Mouse (Mus musculus) hindbrain, embryonic 12.5 days (tissue): ENCODE results near the gene Cd5. TPM values are rescaled to one million over a fixed set of nuclear protein-coding genes. Genes with fewer than 3 reads are reported as not detected.

ENCODE experiments used
- ATAC-seq: fragments of 200-750 bp; cut with Nextera tagmentation; 2 replicates; pipeline ENCODE4 v1.8.0; 2017; ENCODE audit warnings: moderate TSS enrichment; ENCODE audit not compliant: low FRiP score
- H3K27ac ChIP-seq: fragments of 300-500 bp; sonication (generic); 2 replicates; pipeline ENCODE4 v1.5.1; 2016; ENCODE audit warnings: mild to moderate bottlenecking
- H3K27me3 ChIP-seq: fragments of 300-500 bp; sonication (generic); 2 replicates; pipeline ENCODE4 v1.6.1; 2016; ENCODE audit warnings: mild to moderate bottlenecking
- H3K36me3 ChIP-seq: fragments of 300-500 bp; sonication (generic); 2 replicates; pipeline ENCODE4 v1.6.1; 2016; ENCODE audit warnings: mild to moderate bottlenecking
- H3K4me1 ChIP-seq: fragments of 300-500 bp; sonication (generic); 2 replicates; pipeline ENCODE4 v1.6.1; 2016
- H3K4me2 ChIP-seq: fragments of 300-500 bp; sonication (generic); replicated peaks from 2 replicates; pipeline ENCODE4 v1.6.1; 2016; ENCODE audit warnings: mild to moderate bottlenecking
- H3K4me3 ChIP-seq: fragments of 300-500 bp; sonication (generic); 2 replicates; pipeline ENCODE4 v1.5.1; 2016; ENCODE audit warnings: mild to moderate bottlenecking
- H3K9ac ChIP-seq: fragments of 300-500 bp; sonication (generic); 2 replicates; pipeline ENCODE4 v1.6.1; 2016; ENCODE audit warnings: mild to moderate bottlenecking, moderate library complexity
- H3K9me3 ChIP-seq: fragments of 300-500 bp; sonication (generic); replicated peaks from 2 replicates; pipeline ENCODE4 v1.6.1; 2016; ENCODE audit warnings: mild to moderate bottlenecking
- WGBS: fragments of 180-500 bp; shearing (Covaris S2); methylation state at CpG from one replicate; pipeline ENCODE4 v1.1.7; 2016; 5-methylcytosine and 5-hydroxymethylcytosine counted together
- polyA plus RNA-seq: library from polyadenylated mRNA; unstranded; fragments of >200 nt; fragmentation: Nextera tagmentation; extraction: Ambion mirVana; gene quantifications from 2 replicates; pipeline ENCODE4 v1.2.1, GENCODE M21; 2016

Gene Cd5
- polyA plus RNA-seq, 1 experiment from 2014 or later = 0.17 TPM

DNA sequence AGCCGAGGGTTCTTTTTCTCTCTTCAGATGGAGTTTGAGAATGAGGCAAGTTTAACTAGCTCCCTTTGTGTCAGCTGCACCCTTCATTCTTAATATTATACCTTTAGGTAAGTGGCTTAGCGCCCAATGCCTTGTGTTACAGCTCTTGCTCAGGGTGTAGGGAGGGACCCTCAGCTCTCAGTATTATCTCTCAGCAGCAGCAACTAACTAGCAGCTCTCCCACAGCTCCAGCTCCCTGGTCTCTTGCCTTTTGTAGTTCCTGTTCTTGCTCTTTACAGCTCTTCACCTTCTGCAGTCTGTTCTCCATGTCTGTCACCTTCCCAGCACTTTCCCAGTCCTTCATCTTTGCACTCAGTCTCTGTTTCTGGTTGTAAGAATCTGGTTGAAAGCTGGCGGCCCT is 47.1 kb downstream of the Cd5 start:
- H3K4me1 ChIP-seq = peaks cover 43% of the 10 kb centered on the region
- H3K4me2 ChIP-seq = no peak overlapping the region
- no peaks in the 10 kb centered on the region for H3K9me3 ChIP-seq
- no peak overlapping the region for H3K9ac ChIP-seq
- H3K36me3 ChIP-seq = no peaks in the 10 kb centered on the region
- no peak for ATAC-seq
- 85% methylated on average over 3 of the region's 3 CpGs for WGBS
- no peaks in the 10 kb centered on the region for H3K27me3 ChIP-seq
- no peak overlapping the region for H3K27ac ChIP-seq
- no peak overlapping the region for H3K4me3 ChIP-seq

DNA sequence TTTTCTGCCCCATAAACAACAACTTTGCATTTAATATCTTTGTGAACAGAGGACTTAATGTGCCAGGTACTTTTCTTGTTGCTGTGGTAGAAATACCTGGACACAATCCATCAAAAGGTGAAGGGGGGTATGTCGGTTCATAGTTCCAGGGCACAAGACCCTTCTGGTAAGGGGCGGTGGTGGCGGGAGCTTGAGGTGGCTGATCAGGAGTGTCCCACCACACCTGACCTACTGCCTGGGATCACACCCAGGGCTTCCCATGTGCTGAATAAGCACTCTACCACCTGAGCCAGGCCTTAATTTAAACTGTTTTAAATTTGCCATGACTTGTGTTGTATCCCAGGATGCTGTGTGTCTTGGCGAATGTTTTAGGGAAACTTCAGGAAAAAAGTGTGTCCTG is 47.7 kb downstream of the Cd5 start:
- no peak overlapping the region for H3K27ac ChIP-seq
- WGBS = 90% methylated on average over 4 of the region's 4 CpGs
- H3K36me3 ChIP-seq = no peaks in the 10 kb centered on the region
- H3K4me3 ChIP-seq = no peak overlapping the region
- no peak overlapping the region for H3K9ac ChIP-seq
- no peak overlapping the region for H3K4me2 ChIP-seq
- ATAC-seq = no peak
- H3K9me3 ChIP-seq = no peaks in the 10 kb centered on the region
- H3K27me3 ChIP-seq = no peaks in the 10 kb centered on the region
- peaks cover 39% of the 10 kb centered on the region for H3K4me1 ChIP-seq

DNA sequence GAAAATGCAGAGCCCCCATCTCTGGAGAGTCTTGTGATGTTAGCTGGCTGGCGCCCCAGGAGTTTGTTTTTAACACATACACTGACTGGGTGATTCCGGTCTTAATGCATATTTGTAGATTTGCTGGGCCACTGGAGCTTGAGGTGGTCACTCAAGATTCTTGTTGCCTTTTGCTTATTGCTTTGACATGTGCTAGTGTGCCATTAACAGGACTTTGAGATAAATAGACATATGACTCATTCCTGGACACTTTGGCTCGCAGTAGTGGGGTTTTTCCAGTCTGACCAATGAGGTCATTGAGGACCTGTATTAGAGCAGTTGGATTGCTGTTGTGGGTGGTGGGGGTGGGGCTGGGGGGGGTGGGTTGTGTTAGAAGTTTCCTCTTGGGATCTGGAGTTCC is 48.5 kb downstream of the Cd5 start:
- WGBS = 78% methylated on average over 3 of the region's 3 CpGs
- Histone ChIP-seq H3K9me3 (no peaks in the 10 kb centered on the region), H3K4me2 (peak overlapping the region; percentile 73), H3K36me3 (no peaks in the 10 kb centered on the region), H3K9ac (no peak overlapping the region), H3K27me3 (no peaks in the 10 kb centered on the region), H3K27ac (0 out of 2 replicates have a peak overlapping the region, but pooled peaks have one; percentile 97), H3K4me1 (peaks cover 31% of the 10 kb centered on the region), H3K4me3 (0 out of 2 replicates have a peak overlapping the region, but pooled peaks have one; percentile 76)
- ATAC-seq = no peak

DNA sequence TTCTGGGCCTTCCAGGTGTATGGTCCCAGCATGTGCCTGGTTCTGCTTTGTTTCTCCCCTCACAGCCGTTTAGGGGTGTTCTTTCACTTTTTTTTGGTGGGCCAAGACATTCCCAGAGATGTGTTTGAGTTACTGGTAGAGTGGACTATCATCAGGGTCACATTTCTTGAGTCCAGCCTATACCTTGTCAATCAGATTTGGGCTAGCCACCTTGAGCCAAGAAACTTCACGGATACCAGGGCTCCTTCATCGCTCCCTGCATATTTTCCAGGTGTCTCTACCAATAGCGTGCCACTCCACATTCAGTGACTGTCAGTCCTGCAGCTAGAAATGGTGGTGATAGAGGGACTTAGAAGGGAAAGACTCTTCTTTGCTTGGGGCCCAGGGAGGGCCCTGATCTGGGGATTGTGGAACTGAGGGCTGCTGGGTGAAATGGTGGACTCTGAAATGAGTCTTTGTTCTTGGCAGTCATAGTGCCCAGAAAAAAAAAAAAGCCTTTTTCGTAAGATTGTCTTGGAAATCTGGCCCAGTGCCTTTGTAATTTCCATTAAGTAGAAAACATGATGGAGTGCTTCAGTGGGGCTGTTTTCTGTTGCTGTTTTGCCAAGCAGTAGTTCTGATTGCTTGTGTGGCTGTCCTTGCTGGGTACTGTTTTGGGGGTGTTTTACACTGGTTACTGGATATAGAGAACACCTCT is 49.2 kb downstream of the Cd5 start:
- Histone ChIP-seq H3K9me3 (no peaks in the 10 kb centered on the region), H3K9ac (peak overlapping the region; percentile 83), H3K4me2 (peak overlapping the region; percentile 73), H3K4me1 (peaks cover 28% of the 10 kb centered on the region), H3K36me3 (no peaks in the 10 kb centered on the region), H3K4me3 (peak overlapping the region; percentile 76), H3K27ac (peak overlapping the region; percentile 97), H3K27me3 (no peaks in the 10 kb centered on the region)
- no peak for ATAC-seq
- 60% methylated on average over 5 of the region's 5 CpGs for WGBS

DNA sequence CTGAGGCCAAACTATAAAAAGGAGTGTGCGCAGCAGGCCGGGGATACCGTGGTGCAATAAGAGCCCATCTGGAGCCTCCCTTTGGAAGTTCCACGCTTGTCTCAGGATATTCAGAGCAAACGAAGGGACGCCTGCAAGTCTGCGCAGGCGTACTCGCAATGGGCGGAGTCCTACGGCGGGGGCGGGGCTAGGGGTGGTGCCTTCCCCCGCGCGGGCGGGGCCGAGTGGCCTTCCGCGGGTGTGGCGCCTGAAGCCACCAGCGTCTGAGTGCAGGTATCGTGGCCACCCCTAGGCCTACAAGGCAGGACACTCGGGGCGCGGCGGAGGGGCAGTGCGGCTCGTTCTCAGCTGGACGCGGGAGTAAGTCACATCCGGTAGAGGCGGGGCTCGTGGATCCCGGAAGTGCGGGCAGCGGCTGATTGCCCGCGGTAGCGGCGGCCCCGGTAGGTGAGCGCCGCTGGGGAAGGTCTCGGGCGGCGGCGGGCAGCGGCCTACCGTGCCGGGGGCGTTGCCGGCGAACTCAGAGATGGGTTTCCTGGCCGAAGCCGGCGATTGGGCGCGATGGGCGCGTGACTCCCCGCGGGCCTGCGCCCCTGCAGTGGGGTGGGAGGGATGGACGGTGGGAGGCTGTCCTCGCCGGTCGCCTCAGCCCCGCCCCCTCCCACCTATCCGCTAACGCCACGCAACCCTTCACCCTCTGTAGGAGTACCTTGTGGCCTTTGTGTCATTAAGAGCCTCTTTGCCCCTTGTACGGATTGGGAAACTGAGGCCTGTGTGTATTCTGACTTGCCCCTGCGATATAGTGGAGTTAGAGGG is 50.1 kb downstream of the Cd5 start, which contains the start of gene Vps37c:
Gene Vps37c, plus strand, starts transcription at position 199 of the 816 bp plus-strand sequence.
- Histone ChIP-seq H3K9me3 (no peaks in the 10 kb centered on the region), H3K36me3 (no peaks in the 10 kb centered on the region), H3K4me3 (peak within 1 kb of the TSS; percentile 76), H3K27me3 (no peaks in the 10 kb centered on the region), H3K4me1 (peaks cover 28% of the 10 kb centered on the region), H3K9ac (peak within 1 kb of the TSS; percentile 83), H3K4me2 (peak within 1 kb of the TSS; percentile 73), H3K27ac (peak within 1 kb of the TSS; percentile 97)
- under 1% methylated on average over 72 of the region's 74 CpGs for WGBS
- peak; percentile 94 for ATAC-seq

DNA sequence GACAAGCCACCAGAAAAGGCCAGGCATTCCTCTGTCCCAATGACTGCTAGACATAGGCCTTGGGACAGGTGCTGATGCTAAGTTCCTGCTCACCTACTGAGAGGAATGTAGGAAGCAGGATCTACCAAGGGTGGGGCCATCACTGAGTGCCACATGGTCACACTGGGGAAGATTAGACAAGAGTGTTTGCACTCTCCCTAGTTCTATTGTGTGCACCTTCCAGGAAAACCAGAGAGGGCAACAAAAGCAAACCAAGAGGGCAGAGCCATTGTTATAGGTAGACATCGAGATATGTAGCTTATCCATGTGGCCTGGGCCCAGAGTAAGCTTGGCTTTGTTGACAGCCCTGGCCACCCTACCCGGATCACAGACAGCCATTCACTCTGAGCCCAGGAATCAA is 53.1 kb downstream of the Cd5 start:
- H3K27me3 ChIP-seq = no peaks in the 10 kb centered on the region; the same call in 1 of the 2 replicates
- ATAC-seq = no peak
- no peak overlapping the region for H3K9ac ChIP-seq
- H3K4me3 ChIP-seq = no peak overlapping the region
- H3K4me2 ChIP-seq = no peak overlapping the region
- H3K4me1 ChIP-seq = peaks cover 22% of the 10 kb centered on the region
- H3K27ac ChIP-seq = no peak overlapping the region
- no peaks in the 10 kb centered on the region for H3K36me3 ChIP-seq
- WGBS = 89% methylated on average over 2 of the region's 2 CpGs
- H3K9me3 ChIP-seq = no peaks in the 10 kb centered on the region

DNA sequence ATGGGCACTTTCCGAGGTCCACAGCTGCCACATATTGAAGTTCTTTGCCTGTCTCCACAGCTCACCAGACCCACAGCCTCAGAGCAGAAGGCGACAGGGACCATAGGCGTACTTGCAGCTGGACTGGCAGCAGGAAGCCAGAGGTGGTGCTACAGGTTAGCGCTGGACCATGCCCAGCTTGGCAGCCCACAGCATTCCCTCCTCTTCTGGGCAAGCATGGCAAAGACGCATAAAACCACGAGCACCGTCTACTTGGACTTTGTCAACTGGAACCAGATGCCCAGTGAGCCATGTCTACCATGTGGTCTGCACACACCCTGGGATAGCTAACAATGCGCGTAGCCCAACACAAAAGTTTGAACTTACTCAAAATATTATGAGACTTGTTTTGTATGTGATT is 53.7 kb downstream of the Cd5 start:
- Histone ChIP-seq H3K27ac (no peak overlapping the region), H3K9ac (no peak overlapping the region), H3K4me1 (peaks cover 16% of the 10 kb centered on the region), H3K27me3 (no peaks in the 10 kb centered on the region; the same call in 1 of the 2 replicates), H3K4me3 (no peak overlapping the region), H3K36me3 (no peaks in the 10 kb centered on the region), H3K4me2 (no peak overlapping the region), H3K9me3 (no peaks in the 10 kb centered on the region)
- no peak for ATAC-seq
- 93% methylated on average over 9 of the region's 9 CpGs for WGBS

DNA sequence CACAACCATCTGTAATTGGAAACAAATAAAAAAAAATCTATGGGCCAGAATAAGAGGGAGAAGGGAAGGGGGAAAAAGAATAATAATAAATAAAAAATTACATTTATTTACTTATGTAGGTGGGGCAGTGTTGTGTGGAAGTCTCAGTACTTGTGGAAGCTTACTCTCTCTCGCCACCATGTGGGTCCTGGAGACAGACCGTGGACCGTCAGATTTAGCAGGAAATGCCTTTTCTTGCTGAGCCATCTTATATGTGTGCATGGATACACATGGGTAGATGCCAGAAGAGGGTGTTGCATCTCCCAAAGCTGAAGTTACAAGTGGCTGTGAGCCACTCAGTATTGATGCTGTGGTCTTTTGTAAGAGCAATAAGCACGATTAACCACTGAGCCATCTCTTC is 57.2 kb downstream of the Cd5 start:
- Histone ChIP-seq H3K4me3 (no peak overlapping the region), H3K4me1 (no peaks in the 10 kb centered on the region), H3K27ac (no peak overlapping the region), H3K4me2 (no peak overlapping the region), H3K27me3 (no peaks in the 10 kb centered on the region; the same call in 1 of the 2 replicates), H3K36me3 (no peaks in the 10 kb centered on the region), H3K9ac (no peak overlapping the region), H3K9me3 (no peaks in the 10 kb centered on the region)
- 61% methylated on average over 4 of the region's 4 CpGs for WGBS
- ATAC-seq = no peak

DNA sequence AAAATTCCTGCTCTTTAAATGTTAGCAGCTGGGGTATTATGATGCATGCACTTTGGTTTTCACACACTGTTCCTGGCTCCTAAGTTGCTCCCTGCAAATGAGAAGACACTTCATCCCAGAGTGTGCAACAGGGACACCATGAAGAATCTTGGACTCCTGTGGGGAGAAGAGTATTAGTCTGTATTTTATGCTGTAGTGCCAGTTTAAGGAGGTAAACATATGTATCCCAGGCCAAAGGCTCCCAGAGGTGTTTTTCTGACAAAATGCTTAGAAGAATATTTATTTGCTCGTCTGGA is 60.1 kb downstream of the Cd5 start:
- H3K9ac ChIP-seq = no peak overlapping the region
- 76% methylated on average over 1 of the region's 1 CpGs for WGBS
- H3K4me2 ChIP-seq = no peak overlapping the region
- H3K4me1 ChIP-seq = no peaks in the 10 kb centered on the region
- H3K9me3 ChIP-seq = no peaks in the 10 kb centered on the region
- no peak overlapping the region for H3K4me3 ChIP-seq
- H3K27ac ChIP-seq = no peak overlapping the region
- H3K36me3 ChIP-seq = no peaks in the 10 kb centered on the region
- no peaks in the 10 kb centered on the region; the same call in 1 of the 2 replicates for H3K27me3 ChIP-seq
- no peak for ATAC-seq

DNA sequence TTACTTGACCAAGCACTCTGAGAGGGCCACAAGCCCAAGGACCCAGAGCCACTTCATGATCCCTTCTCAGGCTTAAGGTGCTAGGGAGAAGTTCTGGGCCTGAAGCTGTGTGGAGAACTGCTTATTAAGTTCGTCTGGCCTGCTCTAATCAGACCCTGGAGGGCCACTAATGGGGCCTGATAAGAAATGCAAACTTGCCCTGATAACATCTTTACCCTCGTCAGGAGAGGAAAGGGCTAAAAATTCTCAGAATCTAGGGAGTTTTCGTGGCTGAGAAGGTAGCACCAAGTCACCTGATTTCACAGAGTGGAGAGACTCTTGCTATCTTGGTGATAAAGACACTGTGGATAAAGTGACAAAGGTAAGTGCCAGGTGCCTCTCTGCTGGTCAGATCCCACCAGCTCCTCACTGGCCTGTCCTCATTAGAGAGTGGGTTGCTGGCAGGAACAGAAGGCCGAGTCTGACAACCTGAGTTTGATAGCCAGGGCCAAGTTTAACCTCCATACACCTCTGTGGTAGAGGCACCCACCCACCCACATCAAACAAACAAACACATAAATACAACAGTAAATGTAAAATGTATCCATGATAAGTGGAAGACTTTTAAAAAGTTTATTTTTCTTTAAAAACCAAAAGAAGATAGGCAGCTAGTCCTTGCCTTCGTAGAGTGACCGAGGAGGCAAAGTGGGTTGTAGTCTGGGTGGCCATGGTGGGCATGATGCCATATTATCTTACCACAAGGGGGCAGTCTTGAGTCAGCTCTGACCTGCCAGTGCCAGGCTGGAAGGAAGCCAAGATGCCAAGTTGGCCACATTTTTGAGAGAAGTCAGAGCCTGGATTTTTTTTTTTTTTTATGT is 60.7 kb downstream of the Cd5 start, which contains the start of gene Pga5:
Gene Pga5, minus strand, starts transcription at position 157 of the 857 bp plus-strand sequence.
- Histone ChIP-seq H3K27me3 (no peaks in the 10 kb centered on the region; the same call in 1 of the 2 replicates), H3K4me1 (no peaks in the 10 kb centered on the region), H3K27ac (no peak within 1 kb of the TSS), H3K36me3 (no peaks in the 10 kb centered on the region), H3K4me2 (no peak within 1 kb of the TSS), H3K4me3 (no peak within 1 kb of the TSS), H3K9me3 (no peaks in the 10 kb centered on the region), H3K9ac (no peak within 1 kb of the TSS)
- 50% methylated on average over 6 of the region's 6 CpGs for WGBS
- ATAC-seq = peak; percentile 72; the same call in 1 of the 2 replicates

DNA sequence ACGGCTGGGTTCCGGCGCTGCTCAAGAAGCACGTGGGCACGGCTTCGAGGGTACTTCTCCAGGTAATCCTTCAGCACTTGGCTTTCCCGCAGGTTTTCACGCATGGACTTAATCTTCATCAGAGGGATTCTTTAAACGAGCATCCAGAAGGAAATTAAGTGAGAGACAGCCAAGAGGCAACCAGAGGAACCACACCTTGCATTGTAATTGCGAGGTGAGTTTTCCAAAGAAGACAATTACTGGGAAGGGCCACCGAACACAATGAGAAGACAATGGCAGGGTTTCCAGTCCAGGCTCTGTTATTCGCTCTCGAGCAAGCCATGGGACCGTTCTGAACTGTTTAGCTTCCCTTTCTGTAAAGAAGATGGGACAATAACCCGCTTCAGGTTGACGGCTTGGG is 62.1 kb downstream of the Cd5 start:
- Histone ChIP-seq H3K9ac (no peak overlapping the region), H3K4me3 (no peak overlapping the region), H3K36me3 (no peaks in the 10 kb centered on the region), H3K4me1 (no peaks in the 10 kb centered on the region), H3K9me3 (no peaks in the 10 kb centered on the region), H3K4me2 (no peak overlapping the region), H3K27ac (no peak overlapping the region), H3K27me3 (no peaks in the 10 kb centered on the region; the same call in 1 of the 2 replicates)
- no peak for ATAC-seq
- WGBS = 83% methylated on average over 16 of the region's 16 CpGs

DNA sequence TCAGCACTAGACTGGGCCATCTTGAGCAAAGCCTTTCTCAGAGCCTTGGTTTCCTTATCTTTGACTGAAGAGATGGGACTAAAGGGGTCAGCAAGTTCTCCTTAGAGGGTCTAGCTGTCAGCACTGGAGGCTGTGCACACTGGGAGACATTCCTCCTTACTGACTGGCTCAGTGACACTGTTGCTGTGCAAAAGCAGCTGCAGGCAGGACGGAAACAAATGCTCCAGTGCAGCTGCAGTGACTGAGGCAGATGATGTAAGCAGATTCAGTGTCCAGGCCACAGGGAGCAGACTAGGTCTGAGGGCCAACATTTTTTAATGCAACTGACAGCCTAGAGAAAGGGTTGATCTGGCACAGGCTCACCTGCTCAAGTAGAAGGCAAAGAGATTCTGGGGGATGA is 65.5 kb downstream of the Cd5 start:
- WGBS = 48% methylated on average over 1 of the region's 1 CpGs
- no peak overlapping the region for H3K4me3 ChIP-seq
- H3K4me2 ChIP-seq = no peak overlapping the region
- no peak overlapping the region for H3K27ac ChIP-seq
- H3K27me3 ChIP-seq = no peaks in the 10 kb centered on the region
- no peak for ATAC-seq
- no peaks in the 10 kb centered on the region for H3K36me3 ChIP-seq
- no peaks in the 10 kb centered on the region for H3K9me3 ChIP-seq
- no peaks in the 10 kb centered on the region for H3K4me1 ChIP-seq
- H3K9ac ChIP-seq = no peak overlapping the region
